22 mouse cellular contexts compared by ENCODE assay signal in genomic region chr17:47554621-47555020, GRCm38 (mm10). TPM values are rescaled to one million over a fixed set of nuclear protein-coding genes. Genes with fewer than 3 reads are reported as not detected.
DNase-seq lines count a peak whose midpoint lies in the region; TF ChIP-seq lines count a peak whose summit lies in the region.
"Had no signal": no experiment of that assay in that cellular context is flagged by ENCODE, and none has a peak within 500 bp of the region (broad histone marks: within the 10 kb centered on the region; RNA-seq: fewer than 3 reads in every experiment).

No protein-coding gene starts in this region.

- no peaks in the 10 kb centered on the region; the same call in 1 of the 2 replicates for H3K4me1 ChIP-seq in bone marrow, adult 2 months (ENCODE audit: control insufficient read depth, insufficient read depth, low read length)
- H3K4me1 ChIP-seq: forebrain, embryonic 12.5 days had no signal

- 65% methylated on average over 10 of the region's 10 CpGs for WGBS in bone marrow, adult 2 months

- H3K27ac ChIP-seq in bone marrow, adult 2 months (ENCODE audit: control insufficient read depth, insufficient read depth, low read depth, low read length, poor library complexity) = peak overlapping the region; percentile 52; the same call in 1 of the 2 replicates
- H3K27ac ChIP-seq: embryonic facial prominence, embryonic 13.5 days; embryonic facial prominence, embryonic 15.5 days; forebrain, embryonic 10.5 days; forebrain, embryonic 12.5 days had no signal

- no peak overlapping the region for H3K4me3 ChIP-seq in bone marrow, adult 2 months (replicated peaks; ENCODE audit: control insufficient read depth, low read depth, low read length)
- H3K4me3 ChIP-seq: embryonic facial prominence, embryonic 13.5 days; embryonic facial prominence, embryonic 15.5 days; erythroblast, embryonic 14.5 days; forebrain, embryonic 10.5 days; forebrain, embryonic 12.5 days had no signal

- DNase-seq in spleen, postnatal 36 days (ENCODE audit: low spot score in 2 of 2) = peak; percentile 20 to 34
- DNase-seq in spleen, postnatal 10 days (ENCODE audit: low spot score in 2 of 2) = no peak
- DNase-seq in A20 (ENCODE audit: low read depth, low spot score) = peak; percentile 91
- DNase-seq in B cell, adult 2 months = peak; percentile 15 to 20
- no peak for DNase-seq in urinary bladder, postnatal 36 days (ENCODE audit: low spot score in 2 of 2)
- no peak for DNase-seq in heart, adult 9 months (ENCODE audit: low spot score in 2 of 2)
- DNase-seq: adrenal gland, adult 8-10 months; adrenal gland, postnatal 14 days; adrenal gland, postnatal 36 days; cerebellum, adult 11 months; cerebellum, adult 18-20 months; cerebellum, adult 8-10 months; cerebellum, adult 9-11 months; cerebellum, postnatal 14 days; cerebellum, postnatal 36 days; embryo, embryonic 11 days had no signal

- no peak for TF ChIP-seq CTCF in bone marrow, adult 2 months (IDR thresholded peaks at IDR 0.05; ENCODE audit: control insufficient read depth, insufficient read depth, low read length)

- TF ChIP-seq POLR2A in bone marrow, adult 2 months (IDR thresholded peaks at IDR 0.05; ENCODE audit: borderline replicate concordance, control insufficient read depth, low read depth, low read length) = no peak

RNA-seq across cellular contexts. Expression of gene Ccnd3, which starts 49.8 kb away (rescaled TPM):
- 356 and 417 TPM in 2 replicates for polyA plus RNA-seq in bone marrow, adult 2 months (2011; ENCODE audit: insufficient read depth, insufficient read length, low replicate concordance, missing spikeins)

RNA-seq across cellular contexts. Expression of gene Taf8, which starts 52.5 kb away (rescaled TPM):
- polyA plus RNA-seq in bone marrow, adult 2 months (2011; ENCODE audit: insufficient read depth, insufficient read length, low replicate concordance, missing spikeins) = 15.6 and 32.2 TPM in 2 replicates

RNA-seq across cellular contexts. Expression of gene Bysl, which starts 56.7 kb away (rescaled TPM):
- polyA plus RNA-seq in bone marrow, adult 2 months (2011; ENCODE audit: insufficient read depth, insufficient read length, low replicate concordance, missing spikeins) = 5.8 and 9.5 TPM in 2 replicates

RNA-seq across cellular contexts. Expression of gene Med20, which starts 56.8 kb away (rescaled TPM):
- 18.0 and 21.2 TPM in 2 replicates for polyA plus RNA-seq in bone marrow, adult 2 months (2011; ENCODE audit: insufficient read depth, insufficient read length, low replicate concordance, missing spikeins)

RNA-seq across cellular contexts. Expression of gene Gm20517, which starts 56.8 kb away (rescaled TPM):
- 3.0 and 5.1 TPM in 2 replicates for polyA plus RNA-seq in bone marrow, adult 2 months (2011; ENCODE audit: insufficient read depth, insufficient read length, low replicate concordance, missing spikeins)

Comparison
In these comparisons a context has a peak if more than half of its experiments do, and no peak if none do; other contexts are left out.
1. DNase-seq: peak in spleen, postnatal 36 days (2 of 2), A20 (single experiment) and B cell, adult 2 months (2 of 2); none in spleen, postnatal 10 days (0 of 2), urinary bladder, postnatal 36 days (0 of 2) and heart, adult 9 months (0 of 2).